Mouse (Mus musculus): ENCODE data around the gene Srcap. TPM values are rescaled to one million over a fixed set of nuclear protein-coding genes. Genes with fewer than 3 reads are reported as not detected.
"Not testable (repeated sequence)": the region's sequence is repeated elsewhere in the genome, so short reads cannot be mapped to it uniquely, and the experiment has no call there.

The Srcap gene
- polyA plus RNA-seq, 1 experiment from 2014 or later = 24.1 TPM

DNA sequence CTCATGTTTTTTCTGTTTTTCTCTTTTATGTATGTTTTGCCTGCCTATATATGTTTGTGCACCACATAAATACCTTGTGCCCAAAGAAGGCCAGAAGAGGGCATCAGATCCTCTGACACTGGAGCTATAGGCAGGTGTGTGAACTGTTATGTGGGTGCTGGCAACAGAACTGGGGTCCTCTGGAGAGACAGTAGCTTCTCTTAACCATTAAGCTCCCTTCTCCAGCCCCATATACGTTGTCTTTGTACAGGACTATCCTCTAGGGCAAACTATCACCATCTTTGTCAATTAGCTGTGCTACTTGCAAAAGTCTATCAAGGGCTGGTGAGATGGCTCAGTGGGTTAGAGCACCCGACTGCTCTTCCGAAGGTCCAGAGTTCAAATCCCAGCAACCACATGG, 3.5 kb upstream of the Srcap start:
- 92% methylated on average over 3 of the region's 3 CpGs for WGBS
- no peak overlapping the region for H3K4me2 ChIP-seq (ENCODE audit: low read length)
- H3K27ac ChIP-seq = no peak overlapping the region
- DNase-seq (ENCODE audit: low spot score) = no peak
- no peak overlapping the region for H3K4me3 ChIP-seq (replicated peaks; ENCODE audit: low read depth, low read length)
- no peaks in the 10 kb centered on the region for H3K27me3 ChIP-seq (ENCODE audit: insufficient read depth, low read length)
- no peaks in the 10 kb centered on the region for H3K4me1 ChIP-seq (replicated peaks; ENCODE audit: insufficient read depth, low read length)
- no peak for TF ChIP-seq CTCF (IDR thresholded peaks at IDR 0.05; ENCODE audit: low read depth)
- no peak for ATAC-seq (replicated peaks; ENCODE audit: low FRiP score, low read depth)
- H3K9me3 ChIP-seq (replicated peaks; ENCODE audit: low read length) = no peaks in the 10 kb centered on the region
- no peaks in the 10 kb centered on the region for H3K36me3 ChIP-seq (ENCODE audit: insufficient read depth, low read length)
- no peak overlapping the region for H3K9ac ChIP-seq (ENCODE audit: low read depth, low read length)

DNA sequence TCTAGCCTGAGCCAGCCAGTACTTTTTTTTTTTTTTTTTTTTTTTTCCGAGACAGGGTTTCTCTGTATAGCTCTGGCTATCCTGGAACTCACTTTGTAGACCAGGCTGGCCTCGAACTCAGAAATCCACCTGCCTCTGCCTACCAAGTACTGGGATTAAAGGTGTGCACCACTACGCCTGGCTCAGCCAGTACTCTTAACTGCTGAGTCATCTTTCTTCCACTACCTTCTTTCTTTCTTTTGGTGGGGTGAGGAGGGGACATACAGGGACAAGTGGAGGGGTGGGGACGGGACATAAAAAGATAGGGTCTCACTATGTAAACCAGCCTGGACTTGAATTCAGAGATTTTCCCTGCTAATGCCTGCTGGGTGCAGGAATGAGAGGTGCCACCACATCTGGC, 2.0 kb upstream of the Srcap start:
- not testable (repeated sequence) for H3K27me3 ChIP-seq (ENCODE audit: insufficient read depth, low read length); H3K4me1 ChIP-seq (replicated peaks; ENCODE audit: insufficient read depth, low read length); H3K9ac ChIP-seq (ENCODE audit: low read depth, low read length); H3K9me3 ChIP-seq (replicated peaks; ENCODE audit: low read length); DNase-seq (ENCODE audit: low spot score); H3K4me3 ChIP-seq (replicated peaks; ENCODE audit: low read depth, low read length); H3K27ac ChIP-seq; ATAC-seq (replicated peaks; ENCODE audit: low FRiP score, low read depth); H3K36me3 ChIP-seq (ENCODE audit: insufficient read depth, low read length); H3K4me2 ChIP-seq (ENCODE audit: low read length)
- WGBS = 89% methylated on average over 3 of the region's 4 CpGs

DNA sequence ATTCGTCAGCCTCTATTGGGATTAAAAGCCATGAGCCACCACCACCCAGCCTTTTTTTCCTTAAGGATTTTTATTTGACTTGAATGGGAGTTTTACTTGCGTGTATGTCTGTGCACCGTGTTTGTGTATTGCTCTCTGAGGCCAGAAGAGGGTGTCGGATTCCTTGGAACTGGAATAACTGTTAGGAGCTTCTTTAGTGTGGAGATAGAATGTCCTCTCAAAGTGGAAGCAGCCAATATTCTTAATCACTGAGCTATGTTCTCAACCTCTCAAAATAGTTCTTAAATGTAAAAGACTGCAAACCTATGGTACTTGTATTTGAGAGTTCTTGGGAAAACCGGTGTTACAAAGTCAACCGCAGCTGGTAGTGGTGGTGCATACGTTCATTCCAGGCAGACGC, 542 bp upstream of the Srcap start:
- no peak for ATAC-seq (replicated peaks; ENCODE audit: low FRiP score, low read depth)
- Histone ChIP-seq H3K27ac (peak overlapping the region; percentile 99), H3K4me1 (replicated peaks; ENCODE audit: insufficient read depth, low read length) (0 out of 2 replicates have a peak, but pooled peaks cover 5% of the 10 kb centered on the region), H3K36me3 (ENCODE audit: insufficient read depth, low read length) (peaks cover 5% of the 10 kb centered on the region; the same call in 1 of the 2 replicates), H3K9me3 (replicated peaks; ENCODE audit: low read length) (no peaks in the 10 kb centered on the region), H3K4me2 (ENCODE audit: low read length) (peak overlapping the region; percentile 63), H3K9ac (ENCODE audit: low read depth, low read length) (no peak overlapping the region; the same call in 1 of the 2 replicates), H3K27me3 (ENCODE audit: insufficient read depth, low read length) (no peaks in the 10 kb centered on the region), H3K4me3 (replicated peaks; ENCODE audit: low read depth, low read length) (peak overlapping the region; percentile 83)
- DNase-seq (ENCODE audit: low spot score) = peak; percentile 61
- TF ChIP-seq CTCF (IDR thresholded peaks at IDR 0.05; ENCODE audit: low read depth) = peak; percentile 51
- 24% methylated on average over 8 of the region's 8 CpGs for WGBS

DNA sequence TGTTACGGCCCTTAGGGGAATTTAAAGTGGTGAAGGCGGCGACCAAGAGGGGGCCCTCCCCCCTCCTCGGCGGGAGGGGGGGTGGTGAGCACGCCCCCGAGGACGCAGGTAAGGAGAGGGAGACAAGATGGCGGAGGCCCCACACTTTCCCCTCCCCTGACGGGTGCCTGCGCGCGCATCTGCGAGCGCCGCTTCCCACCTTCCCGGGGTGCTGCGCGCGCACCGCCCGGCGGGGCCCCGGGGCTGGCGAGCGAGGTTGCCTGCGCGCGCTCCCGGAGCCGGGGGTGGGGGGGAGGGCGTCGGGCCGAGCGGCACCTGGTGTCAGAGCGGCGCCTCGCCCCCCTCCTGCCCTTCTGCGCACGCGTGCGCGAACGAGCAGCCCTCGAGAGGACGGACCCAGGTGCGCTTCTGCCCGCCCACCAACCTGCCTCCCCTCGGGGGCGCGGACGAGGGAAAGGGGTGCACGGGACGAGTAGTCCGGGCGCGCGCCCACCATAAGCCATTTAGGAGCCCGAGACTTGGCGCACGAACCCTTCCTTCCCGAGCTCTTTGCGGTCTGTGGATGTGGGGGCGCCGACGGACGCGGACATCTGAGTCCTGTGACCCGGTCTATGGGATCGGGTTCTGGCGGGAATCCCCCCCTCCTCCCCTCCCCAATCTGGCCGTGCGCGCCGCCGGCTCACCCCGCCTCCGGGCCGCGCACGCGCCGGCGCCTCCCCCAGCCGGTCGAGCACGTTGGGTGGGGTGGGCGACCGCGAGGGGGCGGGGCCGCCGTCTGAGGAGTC, 640 bp downstream of the Srcap start:
- H3K9ac ChIP-seq (ENCODE audit: low read depth, low read length) = peak overlapping the region; percentile 96

DNA sequence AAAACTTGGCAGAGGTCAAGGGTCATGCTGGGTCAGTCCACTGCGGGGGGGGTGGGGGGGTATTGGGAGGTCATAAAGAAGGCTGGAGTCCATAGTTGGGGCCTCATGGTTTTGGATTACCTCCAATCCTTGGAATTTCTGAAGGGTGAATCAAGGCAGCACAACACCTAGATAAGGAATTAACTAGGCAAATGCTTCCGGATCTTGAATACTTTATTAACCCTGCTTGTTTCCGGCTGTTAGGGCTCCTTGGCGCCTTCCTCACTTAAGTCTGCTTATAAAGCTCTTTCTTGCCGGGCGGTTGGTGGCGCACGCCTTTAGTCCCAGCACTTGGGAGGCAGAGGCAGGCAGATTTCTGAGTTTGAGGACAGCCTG, 1.2 kb downstream of the Srcap start:
- 0 out of 2 replicates have a peak, but pooled peaks have one; percentile 4 for TF ChIP-seq CTCF (IDR thresholded peaks at IDR 0.05; ENCODE audit: low read depth)
- peak overlapping the region; percentile 99 for H3K27ac ChIP-seq
- WGBS = 20% methylated on average over 8 of the region's 8 CpGs
- peak overlapping the region; percentile 96; the same call in 1 of the 2 replicates for H3K9ac ChIP-seq (ENCODE audit: low read depth, low read length)
- peaks cover 16% of the 10 kb centered on the region; the same call in 1 of the 2 replicates for H3K36me3 ChIP-seq (ENCODE audit: insufficient read depth, low read length)
- H3K4me1 ChIP-seq (replicated peaks; ENCODE audit: insufficient read depth, low read length) = 0 out of 2 replicates have a peak, but pooled peaks cover 5% of the 10 kb centered on the region
- no peak for DNase-seq (ENCODE audit: low spot score)
- H3K9me3 ChIP-seq (replicated peaks; ENCODE audit: low read length) = no peaks in the 10 kb centered on the region
- H3K4me3 ChIP-seq (replicated peaks; ENCODE audit: low read depth, low read length) = peak overlapping the region; percentile 83
- no peak for ATAC-seq (replicated peaks; ENCODE audit: low FRiP score, low read depth)
- H3K4me2 ChIP-seq (ENCODE audit: low read length) = peak overlapping the region; percentile 63
- no peaks in the 10 kb centered on the region for H3K27me3 ChIP-seq (ENCODE audit: insufficient read depth, low read length)

More for the DNA sequence above, 640 bp downstream of the Srcap start:
- H3K9me3 ChIP-seq (replicated peaks; ENCODE audit: low read length) = no peaks in the 10 kb centered on the region
- peak; percentile 80 for ATAC-seq (replicated peaks; ENCODE audit: low FRiP score, low read depth)
- peak overlapping the region; percentile 99 for H3K27ac ChIP-seq
- DNase-seq (ENCODE audit: low spot score) = peak; percentile 95
- H3K36me3 ChIP-seq (ENCODE audit: insufficient read depth, low read length) = peaks cover 11% of the 10 kb centered on the region; the same call in 1 of the 2 replicates
- no peak for TF ChIP-seq CTCF (IDR thresholded peaks at IDR 0.05; ENCODE audit: low read depth)
- peak overlapping the region; percentile 83 for H3K4me3 ChIP-seq (replicated peaks; ENCODE audit: low read depth, low read length)
- no peaks in the 10 kb centered on the region for H3K27me3 ChIP-seq (ENCODE audit: insufficient read depth, low read length)
- 0 out of 2 replicates have a peak, but pooled peaks cover 5% of the 10 kb centered on the region for H3K4me1 ChIP-seq (replicated peaks; ENCODE audit: insufficient read depth, low read length)
- WGBS = under 1% methylated on average over 75 of the region's 93 CpGs
- H3K4me2 ChIP-seq (ENCODE audit: low read length) = peak overlapping the region; percentile 63

DNA sequence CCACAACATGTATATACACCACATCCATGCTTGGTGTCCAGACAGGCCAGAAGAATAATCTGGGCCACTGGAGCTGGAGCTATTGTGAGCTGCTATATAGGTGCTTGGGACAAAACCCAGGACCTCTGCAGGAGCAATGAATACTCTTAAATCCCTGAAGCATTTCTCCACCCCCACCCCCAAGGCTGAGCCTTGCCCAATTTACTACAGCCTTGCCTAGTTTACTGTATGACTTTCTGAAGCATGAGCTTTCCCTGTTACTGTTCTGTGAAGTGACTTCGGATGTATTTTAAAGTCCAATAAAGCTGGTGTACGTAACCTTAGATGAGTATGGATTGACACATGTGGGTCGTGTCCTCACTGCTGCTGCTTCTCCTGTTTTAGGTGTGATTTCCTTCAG, 2.0 kb downstream of the Srcap start:
- H3K9ac ChIP-seq (ENCODE audit: low read depth, low read length) = no peak overlapping the region

More for the DNA sequence above, 2.0 kb downstream of the Srcap start:
- no peaks in the 10 kb centered on the region for H3K27me3 ChIP-seq (ENCODE audit: insufficient read depth, low read length)
- no peak for ATAC-seq (replicated peaks; ENCODE audit: low FRiP score, low read depth)
- WGBS = 49% methylated on average over 3 of the region's 3 CpGs
- DNase-seq (ENCODE audit: low spot score) = no peak
- H3K27ac ChIP-seq = peak overlapping the region; percentile 99; the same call in 1 of the 2 replicates
- peak overlapping the region; percentile 83 for H3K4me3 ChIP-seq (replicated peaks; ENCODE audit: low read depth, low read length)
- 0 out of 2 replicates have a peak, but pooled peaks cover 5% of the 10 kb centered on the region for H3K4me1 ChIP-seq (replicated peaks; ENCODE audit: insufficient read depth, low read length)
- H3K36me3 ChIP-seq (ENCODE audit: insufficient read depth, low read length) = peaks cover 23% of the 10 kb centered on the region; the same call in 1 of the 2 replicates
- no peaks in the 10 kb centered on the region for H3K9me3 ChIP-seq (replicated peaks; ENCODE audit: low read length)
- peak overlapping the region; percentile 63 for H3K4me2 ChIP-seq (ENCODE audit: low read length)
- no peak for TF ChIP-seq CTCF (IDR thresholded peaks at IDR 0.05; ENCODE audit: low read depth)

Data from kidney, postnatal 0 days (tissue).